Mouse (Mus musculus) frontal cortex, postnatal 36 days (tissue): ENCODE results near the gene Fbxl19.
"Not testable (repeated sequence)": the region's sequence is repeated elsewhere in the genome, so short reads cannot be mapped to it uniquely, and the experiment has no call there.

Experiments used
- DNase-seq, 2 experiments: peaks; one replicate each; pipeline ENCODE4 v3.0.0; 2022; ENCODE audit warnings: low spot score in 2 of 2

Gene Fbxl19

DNA sequence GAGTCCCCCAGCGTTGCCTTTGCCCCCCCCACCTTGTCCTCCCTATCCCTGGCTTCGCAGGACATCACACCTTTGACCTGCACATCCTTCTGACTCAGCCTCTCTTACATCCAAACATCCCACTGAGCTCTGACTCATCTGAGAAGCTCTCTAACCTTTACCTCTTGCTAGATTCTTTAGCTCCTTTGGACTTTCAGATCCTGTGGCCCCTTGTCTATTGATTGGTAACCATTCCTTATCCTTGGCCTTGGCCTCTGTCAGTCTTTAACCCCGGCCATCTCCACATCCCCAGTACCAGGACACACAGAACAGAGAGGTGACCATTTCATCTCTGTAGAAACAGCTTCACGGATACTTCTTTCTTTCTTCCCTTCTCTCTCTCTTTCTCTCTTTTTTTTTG is 14.2 kb upstream of the Fbxl19 start:
- DNase-seq, result no peak

DNA sequence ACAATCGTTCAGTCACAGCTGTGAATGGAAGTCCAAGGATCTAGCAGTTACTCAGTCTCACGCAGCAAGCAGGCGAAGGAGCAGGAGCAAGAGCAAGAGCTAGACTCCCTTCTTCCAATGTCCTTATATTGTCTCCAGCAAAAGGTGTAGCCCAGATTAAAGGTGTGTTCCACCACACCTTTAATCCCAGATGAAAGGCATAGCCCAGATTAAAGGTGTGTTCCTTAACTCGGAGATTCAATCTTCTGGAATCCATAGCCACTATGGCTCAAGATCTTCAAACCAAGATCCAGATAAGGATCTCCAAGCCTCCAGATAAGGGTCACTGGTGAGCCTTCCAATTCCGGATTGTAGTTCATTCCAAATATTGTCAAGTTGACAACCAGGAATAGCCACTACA is 12.3 kb upstream of the Fbxl19 start, which contains the start of gene Ctf2:
Gene Ctf2, minus strand, starts transcription at position 101 of the 400 bp plus-strand sequence.
- DNase-seq, result not testable (repeated sequence)

DNA sequence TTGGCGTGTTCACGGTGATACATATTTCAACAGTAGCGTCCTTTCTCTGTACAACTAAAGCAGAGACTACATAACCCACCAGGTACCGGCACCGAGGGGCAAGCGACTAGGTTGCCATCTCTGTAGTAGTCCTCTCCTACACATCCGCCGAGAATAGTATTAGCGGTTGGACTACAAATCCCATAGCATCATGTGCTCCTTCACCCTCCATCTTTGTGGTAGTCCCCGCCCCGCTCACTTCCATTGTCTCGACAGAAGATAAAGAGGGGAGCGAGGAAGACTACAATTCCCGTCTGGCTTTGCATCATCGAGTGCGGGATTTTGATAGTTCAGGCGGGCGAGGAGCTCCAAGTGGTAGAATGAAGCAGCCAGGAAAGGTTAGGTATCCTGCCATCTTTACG is 908 bp downstream of the Fbxl19 start:
- peak; percentile 92 to 96 for DNase-seq

DNA sequence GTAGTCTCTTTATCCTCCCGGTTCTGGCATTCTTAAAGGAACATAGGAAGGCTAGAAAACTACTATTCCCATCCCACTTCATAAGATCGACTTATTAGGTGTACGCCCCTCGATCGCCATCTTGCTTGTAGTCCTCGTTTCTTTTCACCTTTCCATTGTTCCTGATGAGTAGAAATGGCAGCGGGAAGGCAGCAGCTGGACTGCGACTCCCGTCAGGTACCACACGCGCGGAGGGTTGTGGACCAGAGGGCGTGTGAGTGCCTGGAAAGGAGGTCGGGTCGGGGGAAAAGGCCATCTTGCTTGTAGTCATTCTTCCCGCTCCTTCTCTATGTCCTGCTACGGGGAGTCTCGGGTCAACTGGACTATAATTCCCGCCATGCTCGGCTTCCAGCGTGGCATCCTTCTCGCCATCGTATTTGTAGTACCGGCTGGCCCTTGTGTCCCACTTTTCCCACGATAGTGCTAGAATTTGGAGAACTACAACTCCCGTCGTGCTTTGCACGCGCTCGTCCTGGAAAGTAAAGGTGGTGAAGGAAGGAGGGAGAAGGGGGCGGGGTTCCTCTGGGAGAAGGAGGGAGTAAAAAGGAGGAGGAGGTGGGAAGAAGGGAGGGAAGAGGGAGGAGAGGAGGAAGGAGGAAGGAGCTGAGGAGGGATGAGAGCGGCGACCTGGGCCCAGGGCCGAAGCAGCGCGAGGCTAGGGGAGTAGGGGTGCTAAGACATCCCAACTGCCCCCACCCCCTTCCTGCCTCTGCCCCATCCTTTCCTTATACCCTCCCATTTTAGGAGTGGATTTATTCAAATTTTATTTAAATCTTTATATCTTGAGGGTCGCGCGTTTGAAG is 1.5 kb downstream of the Fbxl19 start:
- DNase-seq, result peak; percentile 97 to 99

DNA sequence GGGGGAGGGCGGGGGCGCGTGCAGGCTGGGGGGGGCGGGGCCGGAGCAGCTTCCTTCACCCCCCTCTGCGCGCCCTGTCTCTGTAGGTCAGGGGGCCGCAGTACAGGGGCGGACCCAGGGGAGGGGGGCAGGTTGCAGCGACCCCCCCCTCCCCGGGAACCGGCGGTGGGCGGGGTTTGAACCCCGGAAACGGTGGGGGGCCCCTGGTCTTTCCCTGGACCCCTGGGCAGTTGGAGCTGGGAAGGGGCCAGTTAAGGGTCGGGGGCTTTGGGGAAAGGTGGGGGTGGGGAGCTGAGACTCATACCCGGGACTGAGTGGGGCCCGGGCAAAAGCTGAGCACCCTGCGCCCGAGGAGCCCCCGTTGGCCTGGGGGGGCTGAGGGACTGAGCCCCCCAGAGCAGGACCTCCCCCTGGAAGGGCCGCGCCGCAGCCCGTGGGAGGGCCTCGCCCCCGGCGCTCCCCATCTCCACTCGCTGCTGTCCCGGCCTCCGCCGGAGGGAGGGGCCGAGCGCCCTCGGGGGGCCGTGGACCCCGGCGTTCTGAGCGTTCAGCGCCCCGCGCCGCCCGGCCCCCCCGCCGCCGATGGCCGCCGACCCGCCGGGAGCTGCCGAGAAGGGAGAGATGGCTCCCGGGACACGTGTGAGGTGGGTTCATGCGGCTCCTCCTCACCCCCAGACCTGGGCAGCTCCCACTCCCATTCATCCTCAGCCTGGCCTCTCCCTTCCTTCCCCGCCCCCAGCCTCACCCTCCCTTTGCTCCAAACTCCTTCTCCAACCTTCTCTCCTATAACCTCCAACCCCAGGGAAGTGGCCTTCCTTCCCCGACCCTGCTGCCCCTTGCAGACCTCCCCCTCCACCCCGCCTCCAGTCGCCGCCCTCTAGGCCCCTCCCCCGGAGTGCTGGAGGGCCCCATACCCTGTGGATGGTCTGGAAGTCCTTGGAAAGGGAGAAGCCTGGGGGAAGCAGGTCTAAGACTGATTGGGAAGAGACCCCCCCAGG is 2.5 kb downstream of the Fbxl19 start:
- DNase-seq, result no peak

DNA sequence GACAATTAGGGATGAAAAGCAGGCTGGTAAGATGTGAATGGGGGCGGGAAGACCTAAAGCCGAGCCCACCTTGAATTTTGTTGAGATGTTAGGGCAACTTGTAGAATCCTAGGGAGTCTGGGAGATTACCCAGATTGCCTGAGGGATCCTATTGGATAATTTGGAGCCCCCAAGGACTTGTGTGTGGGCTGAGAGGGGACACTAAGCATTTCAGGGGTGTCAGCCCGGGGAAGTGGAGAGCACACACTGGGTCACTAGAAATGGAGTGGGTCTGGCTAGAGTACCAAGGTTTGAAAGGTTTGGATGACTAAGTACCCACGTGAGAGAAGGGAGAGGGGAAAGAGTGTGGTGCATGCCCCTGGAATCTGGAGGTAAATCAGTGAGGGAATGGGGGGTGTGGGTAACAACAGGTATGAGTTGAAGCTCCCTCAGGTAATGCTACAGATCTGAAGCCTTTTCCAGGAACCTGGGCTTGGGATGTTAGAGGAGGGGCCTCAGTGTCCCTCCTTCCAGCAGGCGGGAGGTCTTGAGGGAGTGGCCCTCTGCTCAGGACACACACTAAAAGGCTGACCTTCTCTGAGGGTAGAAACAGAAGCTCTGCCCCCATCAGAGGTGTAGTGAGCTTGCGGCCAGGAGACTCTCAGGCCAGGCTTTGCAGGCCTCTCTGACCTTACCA is 3.4 kb downstream of the Fbxl19 start:
- no peak for DNase-seq

DNA sequence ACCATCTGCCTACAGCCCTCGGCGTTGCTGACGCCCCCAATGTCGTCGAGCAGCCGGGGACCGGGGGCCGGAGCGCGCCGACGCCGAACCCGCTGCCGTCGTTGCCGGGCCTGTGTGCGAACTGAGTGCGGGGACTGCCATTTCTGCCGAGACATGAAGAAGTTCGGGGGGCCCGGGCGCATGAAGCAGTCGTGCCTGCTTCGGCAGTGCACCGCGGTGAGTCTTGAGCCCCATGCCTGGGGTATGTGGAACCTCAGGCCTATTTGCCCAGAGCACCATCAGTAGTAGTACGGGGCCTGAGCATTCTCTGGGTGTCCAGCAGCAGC is 3.9 kb downstream of the Fbxl19 start:
- no peak for DNase-seq

DNA sequence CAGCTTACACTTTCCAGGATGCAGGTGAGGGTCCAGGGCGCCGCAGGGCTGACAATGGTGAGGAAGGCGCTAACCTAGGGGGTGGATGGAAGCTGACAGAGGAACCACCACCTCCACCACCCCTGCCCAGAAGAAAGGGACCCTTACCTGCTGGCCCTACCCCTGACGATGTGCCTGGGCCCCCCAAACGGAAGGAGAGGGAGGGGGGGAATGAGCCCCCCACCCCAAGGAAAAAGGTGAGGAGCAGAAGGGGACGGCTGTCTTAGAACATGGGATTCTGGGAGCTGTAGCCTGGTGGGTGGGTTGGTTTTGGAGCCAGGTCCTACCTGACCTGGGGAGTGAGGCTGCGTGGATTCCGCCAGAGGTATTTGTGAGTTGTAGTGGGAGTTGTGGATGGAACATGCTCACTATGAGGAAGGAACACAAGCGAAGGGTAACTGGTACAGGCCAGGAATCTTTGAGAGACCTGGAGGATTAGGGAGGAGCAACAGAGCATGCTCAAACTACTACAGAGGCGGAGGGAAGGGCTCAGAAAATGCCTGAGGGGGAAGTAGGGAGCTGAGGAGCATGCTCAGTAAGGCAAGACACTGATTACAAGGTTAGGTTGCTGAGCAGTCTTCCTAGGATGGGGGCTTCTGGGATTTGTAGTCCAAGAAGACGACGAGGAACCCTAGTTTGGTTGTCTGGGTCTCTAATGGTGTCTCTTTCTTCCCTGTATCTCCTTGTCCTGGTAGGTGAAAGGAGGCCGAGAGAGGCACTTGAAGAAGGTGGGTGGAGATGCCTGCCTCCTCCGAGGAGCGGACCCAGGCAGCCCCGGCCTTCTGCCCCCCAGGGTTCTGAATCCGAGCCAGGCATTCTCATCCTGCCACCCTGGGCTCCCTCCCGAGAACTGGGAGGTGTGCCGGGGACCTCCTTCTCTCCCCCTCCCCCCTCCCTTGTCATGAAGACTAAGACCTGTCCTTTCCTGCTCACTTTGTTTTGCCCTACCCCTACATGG is 6.1 kb downstream of the Fbxl19 start:
- peak; percentile 57 to 73 for DNase-seq

DNA sequence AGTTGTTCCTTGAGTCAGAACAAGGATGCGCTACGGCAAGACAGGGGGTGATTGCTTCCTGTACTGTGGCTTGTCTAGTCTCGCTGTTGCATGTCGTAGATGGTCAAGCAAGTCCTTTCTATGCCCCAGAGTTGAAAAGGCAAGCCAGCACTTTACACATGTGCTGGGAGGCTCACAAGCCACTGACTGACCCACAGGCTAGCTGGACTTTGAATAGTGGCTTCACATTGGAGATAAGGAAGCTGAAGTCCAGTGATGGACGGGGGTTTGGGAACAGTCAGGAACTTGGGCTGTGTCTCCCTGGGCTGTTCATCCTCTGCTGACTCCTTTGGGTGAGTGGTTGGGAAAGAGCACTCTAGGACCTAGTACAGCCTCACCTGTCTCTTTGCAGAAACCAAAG is 7.3 kb downstream of the Fbxl19 start:
- DNase-seq, result no peak

DNA sequence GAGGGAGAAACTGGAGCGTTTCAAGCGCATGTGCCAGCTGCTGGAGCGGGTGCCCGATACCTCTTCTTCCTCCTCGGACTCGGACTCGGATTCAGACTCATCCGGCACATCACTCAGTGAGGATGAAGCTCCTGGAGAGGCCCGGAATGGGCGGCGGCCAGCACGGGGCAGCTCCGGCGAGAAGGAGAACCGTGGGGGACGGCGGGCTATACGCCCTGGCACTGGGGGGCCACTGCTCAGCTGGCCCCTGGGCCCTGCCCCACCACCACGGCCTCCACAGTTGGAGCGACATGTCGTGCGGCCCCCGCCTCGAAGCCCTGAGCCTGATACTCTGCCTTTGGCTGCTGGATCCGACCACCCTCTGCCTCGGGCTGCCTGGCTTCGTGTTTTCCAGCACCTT is 7.7 kb downstream of the Fbxl19 start:
- DNase-seq, result no peak

DNA sequence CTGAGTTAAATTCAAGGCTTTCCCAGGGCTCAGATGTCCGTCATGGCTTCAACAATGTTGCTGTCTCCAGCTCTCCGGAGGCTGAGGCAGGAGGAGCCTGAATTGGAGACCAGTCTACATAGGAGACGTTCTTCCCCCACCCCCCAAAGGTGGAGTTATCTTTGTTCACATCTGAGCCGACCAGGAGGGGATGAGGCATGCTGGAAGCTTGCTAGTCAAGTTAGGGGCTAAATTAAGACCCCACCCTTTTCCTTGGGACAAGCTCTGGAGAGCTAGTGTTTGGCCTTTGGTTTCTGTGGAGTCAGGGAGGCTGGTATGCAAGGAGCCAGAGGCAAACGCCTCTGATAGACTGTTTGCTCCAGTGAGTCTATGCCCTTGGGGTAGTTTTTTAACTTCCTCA is 8.8 kb downstream of the Fbxl19 start:
- no peak for DNase-seq

DNA sequence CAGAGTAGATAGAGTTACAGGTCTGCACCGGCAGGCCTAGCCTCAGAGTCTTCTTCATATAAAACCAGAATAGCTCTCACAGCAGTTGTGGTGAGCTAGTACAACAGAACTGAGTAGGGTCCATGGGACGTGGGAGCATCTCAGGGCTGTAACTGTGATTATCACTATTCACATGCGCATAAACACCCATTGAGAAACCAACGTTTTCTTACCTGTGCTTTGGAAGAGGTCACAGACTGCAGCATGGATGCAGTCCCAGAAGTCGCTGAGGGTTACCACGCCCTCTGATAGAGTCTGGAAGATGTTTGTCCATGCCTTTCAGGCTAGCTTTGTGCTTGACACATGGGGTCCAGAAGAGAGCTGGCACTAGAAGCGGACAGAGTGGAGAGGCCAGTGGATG is 9.4 kb downstream of the Fbxl19 start:
- no peak for DNase-seq

DNA sequence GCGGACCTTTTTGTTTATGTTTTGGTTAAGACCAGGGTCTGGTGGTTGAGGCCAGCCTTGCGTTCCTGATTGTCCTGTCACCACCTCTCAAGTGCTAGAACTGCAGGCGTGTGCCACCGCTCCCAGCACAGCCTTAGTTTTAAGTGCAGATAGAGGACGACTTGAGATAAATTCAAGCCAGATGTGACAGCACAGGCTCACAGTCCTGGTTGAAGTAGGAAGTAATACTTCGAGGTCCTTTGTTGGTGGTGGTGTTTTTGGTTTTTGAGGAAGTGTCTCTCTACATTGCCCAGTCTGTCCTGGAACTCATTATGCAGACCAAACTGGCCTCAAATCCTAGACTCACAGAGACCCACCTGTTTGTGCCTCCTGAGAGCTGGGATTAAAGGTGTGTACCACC is 15.4 kb downstream of the Fbxl19 start:
- DNase-seq, result no peak

DNA sequence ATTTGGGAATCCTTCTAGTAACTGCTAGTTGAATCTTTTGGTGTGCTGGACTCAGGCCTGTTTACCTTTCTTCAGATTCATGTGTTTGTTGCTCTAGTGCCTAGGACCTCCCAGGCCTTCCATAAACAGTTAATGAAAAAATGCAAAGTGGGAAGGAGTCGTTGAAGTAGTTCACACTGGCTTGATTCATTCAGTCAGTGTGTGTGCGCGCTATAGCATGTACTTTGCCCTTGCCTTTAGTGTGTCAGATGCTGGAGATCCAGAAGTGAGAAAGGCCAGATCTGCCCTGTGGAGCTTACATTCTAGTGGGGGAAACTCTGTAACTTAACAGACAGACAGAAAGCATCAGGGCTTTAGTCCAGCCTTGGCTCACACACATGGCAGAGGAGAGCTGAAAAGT is 16.1 kb downstream of the Fbxl19 start:
- DNase-seq, result no peak

DNA sequence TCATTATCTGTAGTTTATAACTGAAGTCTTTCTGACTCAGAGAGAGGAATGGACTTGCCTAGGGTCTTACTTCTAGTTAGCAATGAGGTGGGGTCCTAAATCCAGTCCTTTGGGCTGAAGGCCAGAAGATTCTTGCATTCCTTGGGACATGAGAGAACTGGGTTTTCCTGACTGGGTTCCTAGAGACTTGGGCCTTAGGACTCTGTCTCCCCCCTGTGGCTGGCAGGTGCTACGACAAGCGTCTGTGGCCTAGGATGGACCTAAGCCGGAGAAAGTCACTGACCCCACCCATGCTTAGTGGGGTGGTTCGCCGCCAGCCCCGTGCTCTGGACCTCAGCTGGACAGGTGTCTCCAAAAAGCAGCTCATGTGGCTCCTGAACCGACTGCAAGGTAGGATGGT is 16.7 kb downstream of the Fbxl19 start:
- DNase-seq, result peak in 1 of 2 experiments; percentile 61

DNA sequence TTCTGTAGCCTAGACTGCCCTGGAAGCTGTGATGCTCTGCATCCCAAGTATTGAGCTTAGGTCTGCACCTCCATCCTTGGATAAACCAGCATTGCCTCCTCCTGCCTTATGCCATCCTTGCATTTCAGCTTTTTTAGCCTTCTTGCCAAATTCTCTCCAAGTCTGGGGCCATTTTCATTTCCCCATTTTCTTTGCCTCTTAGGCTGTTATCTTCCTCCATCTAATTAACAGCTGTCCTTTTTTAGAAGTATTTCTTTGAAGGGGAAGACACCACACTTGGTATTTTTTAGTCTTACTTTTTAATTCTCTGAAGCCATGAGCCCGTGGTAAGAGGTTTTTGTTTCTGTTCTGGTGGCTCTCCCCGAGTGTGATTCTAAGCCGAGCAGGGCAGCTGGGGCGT is 19.3 kb downstream of the Fbxl19 start:
- DNase-seq, result no peak

DNA sequence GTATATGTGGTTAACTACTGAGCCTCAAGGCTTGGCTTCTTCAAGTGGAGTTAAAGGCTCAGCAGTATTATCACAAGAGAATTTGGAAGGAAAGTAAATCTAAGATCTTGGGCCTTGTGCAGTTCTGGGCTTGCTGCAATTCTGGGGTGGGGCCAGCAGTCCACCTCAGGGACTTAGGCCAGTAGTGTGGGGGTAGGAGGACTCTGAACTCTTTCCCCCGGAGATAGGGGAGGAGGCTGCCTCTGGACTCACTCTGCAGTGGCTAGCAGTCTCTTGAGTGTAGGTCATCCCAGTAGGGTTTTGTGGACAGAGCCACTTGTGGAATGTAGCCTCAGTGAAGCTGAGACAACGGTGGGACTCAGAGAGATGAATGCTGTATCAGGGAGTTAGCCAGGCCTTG is 21.4 kb downstream of the Fbxl19 start:
- no peak for DNase-seq

DNA sequence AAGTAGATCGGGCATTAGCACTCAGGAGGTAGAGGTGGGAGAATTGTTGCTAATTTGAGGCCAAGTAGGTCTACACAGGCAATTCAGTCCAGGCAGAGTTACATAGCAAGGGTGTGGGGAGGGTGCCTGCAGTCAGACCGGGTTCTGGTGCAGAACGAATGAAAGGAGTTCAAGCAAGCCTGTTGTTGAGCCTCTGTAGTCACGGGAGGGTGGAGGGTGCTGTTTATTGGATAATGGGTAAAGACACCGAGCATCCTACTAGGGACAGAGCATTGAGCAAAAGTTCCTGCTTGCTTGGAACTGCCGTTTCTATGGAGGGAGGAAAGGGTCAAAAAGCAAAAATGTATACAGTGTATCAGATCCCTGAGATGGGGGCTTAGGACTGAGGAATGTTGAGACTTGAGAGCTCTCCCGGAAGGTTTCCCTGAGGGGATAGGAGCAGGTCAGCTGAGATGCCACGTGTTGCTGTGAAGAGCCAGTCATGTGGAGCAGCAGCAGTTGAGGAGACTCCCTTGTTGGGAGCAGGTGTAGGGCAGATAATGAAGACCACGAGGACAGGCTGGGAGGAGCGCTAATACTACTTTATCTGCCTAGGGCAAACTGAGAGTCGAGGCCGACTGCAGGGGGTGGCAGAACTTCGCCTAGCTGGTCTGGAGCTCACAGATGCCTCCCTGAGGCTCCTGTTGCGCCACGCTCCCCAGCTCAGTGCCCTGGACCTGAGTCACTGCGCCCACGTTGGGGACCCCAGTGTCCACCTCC is 22.7 kb downstream of the Fbxl19 start:
- no peak for DNase-seq

DNA sequence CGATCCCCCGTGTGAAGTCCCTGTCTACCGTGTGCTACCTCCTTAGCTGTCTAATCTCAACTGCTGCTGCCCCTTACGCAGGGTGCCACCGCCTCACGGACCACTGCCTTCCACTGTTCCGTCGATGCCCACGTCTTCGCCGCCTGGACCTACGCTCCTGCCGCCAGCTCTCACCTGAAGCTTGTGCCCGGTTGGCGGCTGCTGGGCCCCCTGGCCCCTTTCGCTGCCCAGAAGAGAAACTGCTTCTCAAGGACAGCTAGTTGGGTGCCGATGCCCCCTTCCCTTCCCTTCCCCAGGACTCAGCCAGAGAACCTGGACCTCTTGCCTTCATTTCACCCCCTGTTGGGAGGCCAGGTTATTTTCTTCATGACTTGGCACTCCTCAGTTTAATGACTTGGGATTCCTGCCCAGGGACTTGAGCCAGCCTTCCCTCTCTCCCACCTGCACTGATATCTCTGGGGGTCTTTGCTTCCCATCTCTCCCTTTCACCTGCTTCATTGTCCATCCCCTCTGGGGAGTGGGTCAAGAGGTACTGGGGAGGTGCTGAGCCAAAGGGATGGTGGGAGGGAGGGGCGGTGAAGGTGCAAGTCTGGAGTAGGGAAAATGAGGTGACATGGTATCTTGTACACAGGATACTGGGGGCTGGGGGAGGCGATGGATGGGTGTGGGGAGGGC is 23.5 kb downstream of the Fbxl19 start:
- no peak for DNase-seq
